Mouse (Mus musculus) thymus, postnatal 4 days (tissue): ENCODE results near the gene Gipc3.
A peak's percentile ranks its signal among the peaks of the same experiment; 100 is the strongest.

Source experiments
- DNase-seq: peaks from one replicate; pipeline ENCODE4 v3.0.0; 2021

Gene Gipc3

GRCm38 (mm10) chr10:81298369-81299100, 44.5 kb downstream of the Gipc3 start:
- peak; percentile 67 for DNase-seq

DNA sequence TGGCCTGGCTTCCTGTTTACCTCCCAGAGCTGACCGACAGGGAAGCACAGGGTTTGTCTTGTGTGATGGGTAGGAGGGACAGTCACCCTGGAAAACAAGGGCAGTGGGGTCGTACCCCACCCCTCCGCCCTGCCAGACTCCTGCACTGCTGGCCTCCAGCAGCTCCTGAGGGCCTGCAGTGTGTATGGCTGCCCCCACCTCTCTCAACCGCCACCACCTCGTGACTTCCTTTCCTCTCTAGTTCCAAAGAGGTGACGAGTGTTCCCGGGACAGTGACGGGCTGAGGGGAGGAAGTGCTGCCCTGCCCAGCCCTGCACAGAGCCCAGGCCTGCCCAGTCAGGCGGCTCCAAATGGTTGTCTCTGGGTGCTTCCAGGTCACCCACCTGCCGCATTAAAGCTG, 45.2 kb downstream of the Gipc3 start:
- peak; percentile 72 for DNase-seq

- DNase-seq: peak; percentile 78
Observed at GRCm38 (mm10) chr10:81297246-81297645, 45.8 kb downstream of the Gipc3 start.

DNA sequence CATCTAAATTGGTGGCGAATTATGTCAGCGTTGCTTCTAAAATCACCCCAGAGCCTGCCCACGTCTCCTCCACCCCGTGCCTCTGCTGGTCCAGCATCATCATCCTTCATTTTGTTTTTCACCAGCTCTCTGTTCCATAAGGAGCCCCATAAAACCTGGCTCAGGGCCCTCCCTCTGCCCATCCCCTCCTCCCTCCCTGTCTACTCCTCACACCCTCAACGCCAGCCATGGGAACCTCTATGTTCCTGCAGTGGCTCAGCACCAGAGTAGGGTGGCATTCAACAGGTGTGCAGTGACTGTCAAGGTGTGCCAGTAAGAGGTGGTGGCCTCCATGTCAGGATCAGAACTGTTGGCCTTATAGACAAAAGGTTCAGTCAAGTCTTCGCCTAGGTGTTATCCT, 47.9 kb downstream of the Gipc3 start:
- DNase-seq: no peak

GRCm38 (mm10) chr10:81294442-81294841, 48.6 kb downstream of the Gipc3 start:
- no peak for DNase-seq

GRCm38 (mm10) chr10:81293334-81294030, 49.6 kb downstream of the Gipc3 start:
- DNase-seq: no peak

DNA sequence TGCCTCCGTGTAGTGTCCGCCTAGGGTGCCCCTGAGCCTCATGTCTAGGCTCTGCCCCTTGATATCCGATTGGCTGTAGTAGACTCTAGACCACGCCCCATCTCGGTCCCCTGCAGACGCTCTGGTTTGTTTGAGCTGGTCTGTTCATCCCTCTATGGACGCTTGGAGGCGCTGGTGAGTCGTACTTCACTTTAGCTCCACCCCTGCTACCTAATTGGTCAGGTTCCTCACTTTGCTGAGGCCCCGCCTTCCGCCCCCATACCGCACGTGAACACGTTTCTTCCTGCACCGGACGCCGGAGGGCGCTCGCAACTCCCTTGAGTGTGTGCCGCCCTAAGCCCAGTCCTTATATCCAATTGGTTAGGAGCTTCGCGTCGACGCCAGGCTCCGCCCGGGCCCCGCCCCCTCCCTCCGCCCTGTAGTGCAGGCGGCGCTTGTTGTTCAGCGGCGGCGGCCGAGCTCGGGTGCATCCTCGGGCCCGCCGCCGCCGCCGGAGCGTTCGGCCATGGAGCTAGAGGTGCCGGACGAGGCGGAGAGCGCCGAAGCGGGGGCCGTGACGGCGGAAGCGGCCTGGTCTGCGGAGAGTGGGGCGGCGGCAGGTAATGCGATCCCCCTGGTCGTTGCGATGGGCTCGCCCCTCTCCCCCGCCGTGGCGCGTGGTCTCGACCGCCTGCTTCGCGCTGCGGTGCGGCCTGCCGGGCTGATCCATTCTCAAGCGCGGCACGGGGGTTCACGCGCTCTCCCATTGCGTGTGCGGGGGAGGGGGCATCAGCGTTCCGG, 50.3 kb downstream of the Gipc3 start, which contains the start of gene Pip5k1c:
Gene Pip5k1c, plus strand, starts transcription at position 410 of the 780 bp plus-strand sequence.
- peak; percentile 99 for DNase-seq

- no peak for DNase-seq
Observed at GRCm38 (mm10) chr10:81291511-81292104, 51.5 kb downstream of the Gipc3 start, which contains the start of gene Tjp3. Gene Tjp3 (minus strand): TSS chr10:81291581.

DNA sequence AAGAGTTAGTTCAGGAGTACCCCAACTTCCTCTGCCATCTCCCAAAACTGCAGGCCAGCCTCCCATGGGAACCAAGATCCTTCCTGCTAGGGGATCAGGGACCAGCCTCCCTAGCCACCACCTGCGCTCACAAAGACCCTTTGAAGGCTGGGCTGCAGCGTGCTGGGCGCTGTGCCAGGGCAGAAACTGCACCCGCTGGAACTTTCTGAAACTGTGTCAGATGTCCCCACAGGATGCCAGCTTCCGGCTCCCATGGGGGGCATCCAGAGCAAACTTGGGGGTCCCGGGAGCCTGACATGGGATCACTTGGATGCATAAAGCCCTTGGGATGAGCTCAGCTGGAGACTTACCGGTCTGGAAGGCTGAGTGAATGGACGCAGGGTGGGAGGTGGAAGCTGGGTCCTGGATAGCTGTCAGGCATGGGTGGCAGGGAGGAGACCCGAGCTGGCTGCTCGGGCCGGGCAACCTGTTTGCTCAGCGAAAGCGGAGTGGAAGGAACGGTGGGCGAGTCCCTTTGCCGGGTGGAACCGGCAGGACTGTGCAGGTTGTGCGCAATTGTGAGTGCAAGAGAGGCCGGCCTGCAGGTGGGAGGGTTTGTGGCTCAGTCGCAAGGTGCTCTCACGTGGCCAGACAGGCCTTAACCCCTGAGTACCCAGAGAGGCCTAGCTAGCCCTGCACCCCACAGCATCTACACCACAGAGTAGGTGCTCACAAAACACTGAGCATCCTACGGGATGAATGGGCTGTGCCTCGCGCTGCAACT, 52.2 kb downstream of the Gipc3 start:
- peak; percentile 67 for DNase-seq

GRCm38 (mm10) chr10:81289811-81290210, 53.3 kb downstream of the Gipc3 start:
- DNase-seq: no peak

DNA sequence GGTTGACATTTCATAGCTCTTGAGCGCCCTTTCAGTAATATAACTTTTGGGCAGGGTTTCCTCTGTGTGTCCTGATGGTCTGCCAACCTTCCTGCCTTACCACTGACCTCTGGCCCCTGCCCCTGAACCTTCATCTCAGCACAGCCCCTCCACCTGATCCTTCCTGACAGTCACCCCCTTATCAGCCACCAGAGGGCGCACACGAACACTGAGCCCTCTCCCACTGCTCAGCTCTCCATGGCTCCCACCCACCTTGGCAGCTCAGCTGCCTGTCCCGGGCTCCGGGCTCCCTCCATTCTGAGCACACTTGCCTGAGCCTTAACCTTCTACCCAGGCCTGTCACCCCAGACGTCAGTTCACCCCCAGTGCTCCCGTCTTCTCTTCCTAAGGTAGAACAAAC, 53.8 kb downstream of the Gipc3 start:
- peak; percentile 81 for DNase-seq

DNA sequence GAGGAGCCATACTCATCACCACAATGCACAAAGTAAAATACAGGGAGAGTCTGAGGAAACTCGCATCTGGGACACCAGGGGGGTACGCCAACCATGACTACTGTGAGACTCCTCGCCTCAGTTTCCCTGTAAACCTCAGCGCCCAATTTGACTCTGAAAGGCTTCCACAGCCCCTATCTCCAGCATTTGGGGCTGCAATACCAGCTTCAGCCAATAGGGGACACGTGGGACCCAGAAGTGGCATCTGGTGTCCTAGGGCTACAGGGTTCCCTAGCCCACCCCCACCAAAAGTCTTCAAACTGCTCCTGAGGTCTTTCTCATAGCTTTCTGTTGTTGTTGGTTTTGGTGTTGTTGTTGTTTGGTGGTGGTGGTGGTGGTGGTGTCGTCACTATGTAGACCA, 54.5 kb downstream of the Gipc3 start:
- peak; percentile 86 for DNase-seq

GRCm38 (mm10) chr10:81287513-81288157, 55.4 kb downstream of the Gipc3 start:
- peak; percentile 90 for DNase-seq

DNA sequence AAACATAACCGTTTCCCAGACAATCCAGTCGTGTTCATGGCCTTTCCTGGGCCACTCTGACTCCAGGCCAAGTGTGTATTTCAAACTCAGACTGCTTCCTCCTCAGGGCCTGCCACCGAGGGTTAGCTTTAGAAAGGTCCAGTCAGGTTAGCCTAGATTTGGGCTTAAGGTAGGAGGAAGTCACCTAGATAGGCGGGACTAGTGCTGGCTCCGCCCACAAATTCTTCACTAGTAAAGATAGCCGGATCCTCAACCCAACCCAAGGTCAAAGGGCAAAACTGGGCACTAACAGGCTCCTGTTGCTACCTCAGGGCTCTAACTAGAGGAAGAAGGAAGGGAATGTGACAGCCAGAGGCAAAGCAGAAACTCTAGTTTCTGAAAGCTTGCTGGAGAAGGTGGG, 56.5 kb downstream of the Gipc3 start:
- DNase-seq: peak; percentile 56

DNA sequence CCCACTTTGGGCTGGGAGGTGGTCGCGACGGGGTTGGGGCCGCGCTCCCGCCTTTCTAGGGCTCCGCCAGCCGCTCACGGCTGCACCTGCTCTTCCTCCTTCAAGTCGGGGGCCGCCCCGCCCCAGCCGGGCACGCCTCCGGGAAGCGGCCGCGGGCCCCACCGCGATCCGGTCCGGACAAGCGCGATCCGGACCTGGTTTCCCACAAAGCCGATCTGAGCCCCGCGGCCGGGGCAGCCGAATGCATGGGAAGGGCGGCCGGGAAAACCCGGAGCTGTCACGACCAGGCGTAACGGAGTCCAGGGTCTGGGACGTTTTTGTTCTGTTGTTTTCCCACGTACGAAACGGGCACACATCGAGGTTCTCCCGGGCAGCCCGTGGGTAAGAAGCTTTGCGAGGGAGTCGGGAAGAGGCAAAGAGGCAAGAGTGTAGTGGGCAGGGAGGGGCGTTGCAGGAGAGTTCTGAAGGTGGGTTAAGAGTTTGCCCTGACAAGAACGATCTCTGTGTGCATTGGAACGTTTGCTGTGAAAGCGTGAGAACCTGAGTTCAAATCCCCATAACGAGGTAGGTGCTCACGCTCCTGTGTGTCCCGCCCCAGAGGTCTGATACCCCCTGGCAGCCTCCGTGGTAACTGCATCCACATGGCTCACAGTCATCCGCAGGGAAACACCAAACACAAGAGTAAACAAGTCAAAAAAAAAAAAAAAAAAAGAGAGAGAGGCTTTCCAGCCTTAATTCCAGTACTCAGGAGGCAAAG, 57.2 kb downstream of the Gipc3 start:
- DNase-seq: peak; percentile 97
